Mouse (Mus musculus) kidney, adult 2 months (tissue): Measurements from ENCODE around the gene Tiam1. TPM values are rescaled to one million over a fixed set of nuclear protein-coding genes. Genes with fewer than 3 reads are reported as not detected.

Source experiments
- DNase-seq: peaks from one replicate; pipeline ENCODE4 v3.0.0; 2021
- H3K27ac ChIP-seq: fragments of 200-500 bp; 2 replicates; pipeline ENCODE4 v1.5.1; 2012; ENCODE audit warnings: low read depth, low read length, control low read depth, inconsistent platforms; ENCODE audit not compliant: insufficient read depth
- H3K27me3 ChIP-seq: fragments of 200-500 bp; replicated peaks from 2 replicates; pipeline ENCODE4 v1.6.1; 2012; ENCODE audit warnings: mild to moderate bottlenecking, moderate library complexity, low read length, inconsistent platforms; ENCODE audit not compliant: control insufficient read depth, insufficient read depth
- H3K36me3 ChIP-seq: fragments of 200-500 bp; 2 replicates; pipeline ENCODE4 v1.6.1; 2012; ENCODE audit warnings: mild to moderate bottlenecking, moderate library complexity, low read length, inconsistent platforms; ENCODE audit not compliant: control insufficient read depth, insufficient read depth
- H3K4me1 ChIP-seq: fragments of 200-500 bp; 2 replicates; pipeline ENCODE4 v1.6.1; 2011; ENCODE audit warnings: low read length; ENCODE audit not compliant: control insufficient read depth, insufficient read depth
- H3K4me3 ChIP-seq: fragments of 200-500 bp; 2 replicates; pipeline ENCODE4 v1.5.1; 2011; ENCODE audit warnings: mild to moderate bottlenecking, low read depth, low read length, control low read depth; ENCODE audit not compliant: insufficient read depth
- CTCF ChIP-seq: fragments of 200-500 bp; conservative IDR thresholded peaks from 2 replicates; pipeline ENCODE4 v1.5.1; 2011; ENCODE audit warnings: low read depth, mild to moderate bottlenecking, control low read depth, low read length, moderate library complexity, mixed read lengths; ENCODE audit not compliant: insufficient read depth, insufficient read length
- POLR2A ChIP-seq: fragments of 200-500 bp; IDR thresholded peaks from one replicate; pipeline ENCODE4 v1.6.1; 2011; ENCODE audit warnings: low read depth, low read length, control low read depth
- WGBS: fragments of 180-500 bp; shearing (Covaris S2); methylation state at CpG from one replicate; pipeline ENCODE4 v1.1.7; 2018; 5-methylcytosine and 5-hydroxymethylcytosine counted together
- polyA plus RNA-seq: library from polyadenylated mRNA; depleted of rRNA; stranded (reverse); fragments of >200 nt; gene quantifications from 2 replicates; pipeline ENCODE4 v1.2.3, GENCODE M21; 2012

The Tiam1 gene
- polyA plus RNA-seq, 1 experiment: 4.0 TPM

GRCm38 (mm10) chr16:89905730-89906305 lies 237.8 kb downstream of the Tiam1 start:
- Histone ChIP-seq H3K4me3 (no peak overlapping the region), H3K36me3 (no peaks in the 10 kb centered on the region), H3K27me3 (no peaks in the 10 kb centered on the region), H3K4me1 (no peaks in the 10 kb centered on the region), H3K27ac (no peak overlapping the region)
- no peak for TF ChIP-seq POLR2A
- 97% methylated on average over 1 of the region's 1 CpGs for WGBS
- no peak for DNase-seq

GRCm38 (mm10) chr16:89904121-89904520 lies 239.4 kb downstream of the Tiam1 start:
- H3K27ac ChIP-seq: no peak overlapping the region
- no peak for DNase-seq
- TF ChIP-seq CTCF (no peak), POLR2A (no peak)
- no peaks in the 10 kb centered on the region for H3K4me1 ChIP-seq
- H3K36me3 ChIP-seq: no peaks in the 10 kb centered on the region
- 95% methylated on average over 12 of the region's 12 CpGs for WGBS
- H3K4me3 ChIP-seq: no peak overlapping the region
- no peaks in the 10 kb centered on the region for H3K27me3 ChIP-seq

GRCm38 (mm10) chr16:89902578-89903304 lies 240.8 kb downstream of the Tiam1 start:
- WGBS: 79% methylated on average over 12 of the region's 12 CpGs
- no peak for DNase-seq
- Histone ChIP-seq H3K27ac (no peak overlapping the region), H3K4me1 (no peaks in the 10 kb centered on the region), H3K4me3 (no peak overlapping the region), H3K27me3 (no peaks in the 10 kb centered on the region), H3K36me3 (no peaks in the 10 kb centered on the region)
- TF ChIP-seq POLR2A (no peak), CTCF (no peak)

DNA sequence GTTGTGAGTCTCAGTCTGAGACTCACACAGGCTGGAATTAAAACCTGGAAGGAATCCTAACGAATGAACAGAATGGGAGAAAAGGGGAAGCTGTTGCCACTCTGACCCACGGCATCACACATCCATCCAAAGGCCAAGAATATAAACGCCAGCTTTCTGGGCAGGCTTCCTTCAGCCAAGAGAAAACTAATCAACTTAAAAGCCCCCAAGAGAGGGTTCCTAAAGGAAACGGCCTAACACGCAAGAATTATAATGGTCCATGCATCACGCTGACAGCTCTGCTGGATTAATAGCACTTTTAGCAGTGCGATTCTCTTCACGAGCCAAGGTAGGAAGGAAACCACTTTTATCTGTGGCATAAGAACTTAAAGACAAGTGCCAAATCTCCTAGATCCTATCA lies 242.9 kb downstream of the Tiam1 start:
- H3K27me3 ChIP-seq: no peaks in the 10 kb centered on the region
- H3K36me3 ChIP-seq: no peaks in the 10 kb centered on the region
- H3K27ac ChIP-seq: no peak overlapping the region
- DNase-seq: peak; percentile 27
- no peak overlapping the region for H3K4me3 ChIP-seq
- no peaks in the 10 kb centered on the region for H3K4me1 ChIP-seq
- TF ChIP-seq CTCF: no peak
- TF ChIP-seq POLR2A: no peak
- 36% methylated on average over 8 of the region's 8 CpGs for WGBS

GRCm38 (mm10) chr16:89899192-89899591 lies 244.4 kb downstream of the Tiam1 start:
- H3K36me3 ChIP-seq: no peaks in the 10 kb centered on the region
- WGBS: 62% methylated on average over 9 of the region's 9 CpGs
- TF ChIP-seq POLR2A (no peak), CTCF (no peak)

DNA sequence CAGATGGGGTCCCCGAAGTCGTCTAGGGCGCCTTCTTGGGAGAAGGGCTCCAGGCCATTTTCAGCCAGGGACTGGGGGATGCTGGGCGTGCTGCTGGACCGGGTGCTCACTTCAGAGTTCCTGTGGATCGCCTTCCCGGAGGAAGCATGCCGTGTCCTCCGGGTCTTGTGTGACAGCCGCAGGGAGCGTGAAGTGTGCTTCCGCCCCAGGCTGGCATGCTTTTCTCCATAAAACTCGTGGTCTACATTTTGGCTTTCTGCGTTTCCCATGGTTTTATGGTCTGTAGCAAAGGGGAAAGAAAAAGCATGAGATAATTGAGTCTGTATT lies 245.3 kb downstream of the Tiam1 start:
- no peaks in the 10 kb centered on the region for H3K4me1 ChIP-seq
- no peaks in the 10 kb centered on the region for H3K36me3 ChIP-seq
- no peak for TF ChIP-seq POLR2A
- no peak overlapping the region for H3K27ac ChIP-seq
- DNase-seq: no peak
- H3K27me3 ChIP-seq: no peaks in the 10 kb centered on the region
- H3K4me3 ChIP-seq: no peak overlapping the region
- 90% methylated on average over 14 of the region's 14 CpGs for whole genome bisulfite sequencing

More at GRCm38 (mm10) chr16:89899192-89899591, 244.4 kb downstream of the Tiam1 start:
- H3K27me3 ChIP-seq: no peaks in the 10 kb centered on the region
- no peak overlapping the region for H3K4me3 ChIP-seq
- no peaks in the 10 kb centered on the region for H3K4me1 ChIP-seq
- DNase-seq: no peak
- no peak overlapping the region for H3K27ac ChIP-seq

GRCm38 (mm10) chr16:89897547-89898298 lies 245.8 kb downstream of the Tiam1 start:
- 93% methylated on average over 33 of the region's 33 CpGs for WGBS
- DNase-seq: no peak
- Histone ChIP-seq H3K4me3 (no peak overlapping the region), H3K4me1 (no peaks in the 10 kb centered on the region), H3K27me3 (no peaks in the 10 kb centered on the region), H3K36me3 (no peaks in the 10 kb centered on the region), H3K27ac (no peak overlapping the region)
- TF ChIP-seq CTCF (no peak), POLR2A (no peak)
